Mouse (Mus musculus): ENCODE results near the gene Trim60.

The Trim60 gene

DNA sequence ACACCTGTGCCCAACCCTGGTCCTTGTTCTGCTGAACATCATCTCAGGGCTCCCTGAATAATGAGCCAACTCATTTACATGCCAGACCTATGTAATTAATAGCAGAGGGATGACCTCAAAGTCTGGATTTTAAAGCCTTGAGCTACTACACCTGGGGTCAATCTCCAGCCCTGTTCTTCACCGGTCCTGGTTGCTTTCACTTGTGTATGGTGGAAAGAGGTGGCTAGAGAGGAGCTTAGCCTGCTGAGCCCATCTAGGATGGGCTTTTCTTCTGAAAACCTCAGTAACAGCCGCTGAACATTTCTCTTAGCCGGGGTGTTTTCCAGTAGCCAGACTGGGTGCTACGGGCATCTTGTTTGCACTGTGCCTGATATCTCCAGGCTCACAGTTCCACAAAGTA is 30.7 kb downstream of the Trim60 start, which contains the start of gene Trim75:
Trim75 (minus strand) TSS at position 101 of the 400 bp plus-strand sequence.
- no peak for DNase-seq (ENCODE audit: low spot score in 2 of 2)

DNA sequence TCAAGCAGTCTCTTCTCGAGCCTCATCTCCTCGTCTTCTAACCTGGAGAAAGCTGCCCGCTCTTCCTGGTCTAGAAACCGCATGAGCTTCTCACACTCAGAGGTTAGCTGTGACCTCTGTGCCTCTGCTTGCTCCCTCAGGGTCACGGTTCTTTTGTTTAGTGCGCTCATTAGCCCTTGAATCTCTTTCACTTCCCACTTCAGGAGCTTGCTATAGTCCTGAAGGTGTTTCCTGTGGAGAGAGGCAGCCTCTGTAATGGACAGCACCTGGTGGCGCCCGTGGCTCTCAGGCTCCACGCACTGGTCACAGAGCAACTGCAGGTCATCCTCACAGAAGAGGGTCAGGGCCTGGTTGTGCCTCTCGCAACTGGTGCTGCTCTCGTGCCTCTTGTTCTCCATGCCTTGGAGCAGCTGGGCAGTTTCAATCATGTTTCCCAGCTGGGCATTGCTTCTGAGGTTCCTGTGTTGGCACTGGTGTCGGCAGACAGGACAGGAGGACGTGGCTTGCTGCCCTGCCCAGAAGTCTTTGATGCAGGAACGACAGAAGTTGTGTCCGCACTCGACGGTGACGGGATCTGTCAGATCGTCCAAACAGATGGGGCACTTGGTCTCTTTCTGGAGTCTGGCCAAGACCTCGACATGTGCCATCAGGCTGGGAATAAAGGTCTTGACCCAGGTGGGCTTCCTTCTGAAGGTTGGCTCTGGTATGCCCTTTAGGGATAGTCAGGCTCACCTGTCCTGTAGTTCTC is 35.1 kb downstream of the Trim60 start:
- DNase-seq (ENCODE audit: low spot score in 2 of 2), result no peak

DNA sequence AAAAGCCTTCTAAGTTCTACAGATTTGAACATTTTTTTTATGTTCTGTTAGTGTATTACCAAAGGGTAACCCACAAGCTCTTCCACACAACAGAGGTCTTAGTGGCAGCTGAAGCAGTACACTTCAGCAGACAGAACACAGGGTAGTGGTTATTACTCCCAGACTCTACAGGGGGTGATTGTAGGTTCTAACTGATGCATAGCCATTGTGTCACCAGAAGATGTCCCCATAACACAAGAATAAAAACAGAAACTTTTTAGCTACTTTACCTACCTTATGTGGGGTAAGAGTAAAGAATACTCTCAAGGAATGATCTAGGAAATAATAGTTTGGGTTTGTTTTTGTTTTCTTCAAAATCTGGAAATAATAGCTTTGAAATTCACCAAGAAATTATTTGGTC is 55.5 kb downstream of the Trim60 start:
- no peak for DNase-seq (ENCODE audit: low spot score in 2 of 2)

DNA sequence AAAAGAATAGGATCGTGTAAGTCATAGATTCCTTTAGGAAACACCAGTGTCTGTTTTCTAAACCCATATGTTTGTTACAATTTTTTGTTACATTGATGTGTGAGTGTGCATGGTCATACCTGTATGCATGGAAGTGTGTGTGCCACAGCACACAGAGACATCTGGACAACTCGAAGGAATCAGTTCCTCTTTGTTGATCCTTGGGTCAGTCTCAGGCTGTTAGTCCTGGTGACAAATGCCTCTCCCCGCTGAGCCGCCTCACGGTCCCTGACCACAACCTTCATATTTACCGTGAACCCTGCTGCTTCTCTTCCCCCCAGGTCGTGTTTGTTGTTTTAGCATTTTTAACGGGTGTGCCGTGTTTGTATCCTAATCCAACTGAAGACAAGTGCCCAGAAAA is 59.4 kb downstream of the Trim60 start:
- no peak for DNase-seq (ENCODE audit: low spot score in 2 of 2)

DNA sequence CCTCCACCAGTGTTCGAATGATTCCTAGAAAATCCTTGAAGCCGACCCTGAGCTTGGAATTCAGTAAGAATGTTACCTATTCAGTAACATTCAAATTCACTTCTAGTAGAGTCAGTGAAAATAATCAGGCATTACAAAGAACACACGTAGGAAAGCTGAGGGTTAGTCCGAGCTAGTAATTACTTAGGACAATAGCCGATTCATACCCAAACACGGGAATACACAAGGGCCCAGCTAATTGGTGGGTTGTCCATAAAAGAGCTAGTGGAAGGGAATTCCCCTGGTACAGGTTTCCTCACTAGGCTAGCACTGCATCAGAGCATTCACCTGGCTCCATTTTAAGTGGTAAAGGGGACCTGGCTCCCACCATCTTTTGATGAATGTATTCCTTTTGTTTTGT is 66.3 kb downstream of the Trim60 start:
- DNase-seq (ENCODE audit: low spot score in 2 of 2), result no peak

Measured in right cerebral cortex, postnatal 10 days (tissue).